Mouse (Mus musculus) left cerebral cortex, adult 11 months (tissue): ENCODE results near the gene Ogfod2.

Source experiments
- DNase-seq: peaks from one replicate; pipeline ENCODE4 v3.0.0; 2022; ENCODE audit warnings: low spot score

The Ogfod2 gene

GRCm38 (mm10) chr5:124095077-124095581, 17.0 kb upstream of the Ogfod2 start:
- no peak for DNase-seq

- DNase-seq, result peak; percentile 94
These were observed 16.4 kb upstream of the Ogfod2 start, which contains the start of gene Abcb9 for GRCm38 (mm10) chr5:124095596-124096232. Gene Abcb9 (minus strand): TSS chr5:124095798.

GRCm38 (mm10) chr5:124098923-124099322, 13.2 kb upstream of the Ogfod2 start:
- no peak for DNase-seq

DNA sequence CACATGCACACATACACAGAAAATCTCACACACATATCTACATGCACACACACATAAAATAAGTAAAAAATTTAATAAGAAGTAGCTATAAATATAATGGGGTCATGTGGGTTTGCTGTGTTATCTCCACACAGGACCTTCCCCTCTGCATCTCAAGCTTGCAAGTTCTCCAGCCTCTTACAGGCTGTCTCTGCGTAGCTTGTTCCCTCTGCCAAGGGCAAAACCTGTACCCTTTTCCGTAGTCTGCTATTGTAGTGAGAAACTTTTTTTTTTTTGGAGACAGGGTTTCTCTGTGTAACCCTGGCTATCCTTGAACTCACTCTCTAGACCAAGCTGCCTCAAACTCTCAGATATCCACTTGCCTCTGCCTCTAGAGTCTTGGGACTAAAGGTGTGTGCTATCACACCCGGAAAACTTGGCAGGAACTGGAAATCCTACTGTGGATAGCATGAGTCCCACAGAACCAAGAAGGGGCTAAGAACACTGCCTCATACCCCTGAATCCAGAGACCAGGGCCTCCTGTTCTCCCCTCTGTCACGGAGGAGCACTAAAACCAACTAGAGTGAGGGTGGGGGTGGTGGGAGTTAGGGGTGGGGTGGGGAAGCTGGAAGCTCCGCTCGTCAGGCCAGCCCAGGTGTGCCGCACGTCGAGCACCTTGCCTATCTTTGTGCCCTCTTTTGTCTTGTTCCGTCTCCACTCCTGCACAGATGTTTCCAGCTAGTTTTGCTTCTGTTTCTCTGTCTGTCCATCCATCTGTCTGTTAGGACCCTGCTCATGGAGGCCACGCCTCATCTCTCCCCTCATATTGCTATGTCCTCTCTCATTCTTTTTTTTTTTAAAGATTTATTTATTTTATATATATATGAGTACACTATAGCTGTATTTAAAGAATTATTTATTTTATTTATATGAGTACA, 11.7 kb upstream of the Ogfod2 start:
- DNase-seq, result no peak

- no peak for DNase-seq
These were observed 9.8 kb upstream of the Ogfod2 start for GRCm38 (mm10) chr5:124102326-124102725.

GRCm38 (mm10) chr5:124103020-124103419, 9.1 kb upstream of the Ogfod2 start:
- DNase-seq, result no peak

DNA sequence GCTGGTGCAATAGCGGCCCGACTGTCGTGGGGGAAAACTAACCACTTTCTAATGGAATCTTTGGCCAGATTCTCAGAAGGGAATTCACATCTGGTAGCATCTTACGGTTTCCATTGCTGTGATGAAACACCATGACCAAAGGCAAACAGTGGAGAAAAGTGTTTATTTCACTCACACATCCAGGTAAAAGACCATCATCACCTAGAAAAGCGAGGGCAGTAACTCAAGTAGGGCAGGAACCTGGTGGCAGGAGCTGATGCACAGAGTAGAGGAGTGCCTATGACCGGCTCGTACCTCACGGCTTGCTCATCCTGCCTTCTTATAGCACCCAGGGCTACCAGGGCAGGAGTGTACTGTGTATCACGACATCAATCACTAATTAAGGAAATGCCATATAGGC, 8.5 kb upstream of the Ogfod2 start:
- DNase-seq, result no peak

DNA sequence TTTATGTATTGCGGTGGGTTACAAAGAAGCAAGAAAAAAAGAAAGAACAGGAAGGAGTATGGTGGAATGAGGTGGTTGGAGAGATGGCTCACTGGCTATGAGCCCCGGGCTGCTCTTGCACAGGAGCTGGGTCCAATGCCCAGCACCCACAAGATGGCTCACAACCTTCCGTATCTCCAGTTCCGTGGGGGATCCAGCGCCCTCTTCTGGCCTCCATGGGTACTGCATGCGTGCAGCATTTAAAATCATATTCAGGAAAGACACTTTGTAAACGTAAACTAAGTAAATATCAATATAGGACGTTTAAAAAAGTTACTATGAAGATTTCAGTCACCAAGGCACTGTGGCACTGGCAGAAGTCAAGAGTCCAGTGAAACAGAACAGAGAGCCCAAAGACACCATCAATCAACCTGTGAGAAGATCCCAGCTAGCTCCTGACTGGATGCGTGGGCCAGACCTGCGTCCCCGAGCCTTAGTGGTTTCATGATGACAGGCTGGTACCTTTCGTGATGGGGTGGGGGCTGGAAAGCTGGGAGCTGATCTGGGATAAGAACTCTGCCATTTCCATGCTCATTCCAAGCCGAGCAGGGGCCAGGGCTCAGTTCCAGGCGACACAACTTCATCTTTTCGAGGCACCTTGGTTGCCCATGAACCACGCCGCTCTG, 888 bp upstream of the Ogfod2 start:
- DNase-seq, result no peak

DNA sequence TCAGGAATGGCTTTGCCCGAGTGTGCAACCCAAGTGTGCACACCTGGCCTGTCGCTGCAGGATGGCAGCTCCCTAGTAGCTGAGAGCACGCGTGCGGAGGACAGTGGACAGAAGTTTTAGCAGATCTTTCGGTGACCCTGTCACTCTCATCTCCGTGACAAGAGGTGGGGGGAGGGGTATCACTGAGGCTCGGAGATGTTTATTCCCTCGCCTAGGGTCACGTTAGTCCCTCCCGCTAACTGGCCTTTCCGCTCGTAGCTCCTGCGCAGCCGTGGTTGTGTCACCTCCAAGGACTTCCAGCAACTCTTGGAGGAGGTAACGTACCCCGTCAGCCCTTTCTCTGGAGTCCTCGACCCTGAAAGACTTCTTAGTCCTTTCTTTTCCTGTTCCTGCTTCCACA, 434 bp downstream of the Ogfod2 start:
- DNase-seq, result no peak

DNA sequence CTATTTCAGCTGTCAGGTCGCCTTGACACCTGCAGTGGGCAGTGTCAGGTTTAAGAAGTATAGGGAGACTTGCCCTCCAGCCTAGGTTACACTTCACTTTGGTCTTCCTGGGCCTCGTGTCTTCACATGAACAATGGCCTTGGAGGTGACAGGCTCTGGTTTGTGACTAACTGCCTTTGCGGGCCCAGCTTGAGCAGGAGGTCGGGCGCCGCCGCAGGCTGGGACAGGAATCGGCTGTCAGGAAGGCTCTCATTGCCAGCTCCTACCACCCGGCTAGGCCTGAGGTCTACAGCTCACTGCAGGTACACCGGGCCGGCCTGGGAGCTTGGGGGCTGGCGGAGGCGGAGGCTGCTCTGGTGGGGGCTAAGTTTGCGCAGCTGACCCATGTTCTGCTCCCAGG, 933 bp downstream of the Ogfod2 start:
- DNase-seq, result no peak

DNA sequence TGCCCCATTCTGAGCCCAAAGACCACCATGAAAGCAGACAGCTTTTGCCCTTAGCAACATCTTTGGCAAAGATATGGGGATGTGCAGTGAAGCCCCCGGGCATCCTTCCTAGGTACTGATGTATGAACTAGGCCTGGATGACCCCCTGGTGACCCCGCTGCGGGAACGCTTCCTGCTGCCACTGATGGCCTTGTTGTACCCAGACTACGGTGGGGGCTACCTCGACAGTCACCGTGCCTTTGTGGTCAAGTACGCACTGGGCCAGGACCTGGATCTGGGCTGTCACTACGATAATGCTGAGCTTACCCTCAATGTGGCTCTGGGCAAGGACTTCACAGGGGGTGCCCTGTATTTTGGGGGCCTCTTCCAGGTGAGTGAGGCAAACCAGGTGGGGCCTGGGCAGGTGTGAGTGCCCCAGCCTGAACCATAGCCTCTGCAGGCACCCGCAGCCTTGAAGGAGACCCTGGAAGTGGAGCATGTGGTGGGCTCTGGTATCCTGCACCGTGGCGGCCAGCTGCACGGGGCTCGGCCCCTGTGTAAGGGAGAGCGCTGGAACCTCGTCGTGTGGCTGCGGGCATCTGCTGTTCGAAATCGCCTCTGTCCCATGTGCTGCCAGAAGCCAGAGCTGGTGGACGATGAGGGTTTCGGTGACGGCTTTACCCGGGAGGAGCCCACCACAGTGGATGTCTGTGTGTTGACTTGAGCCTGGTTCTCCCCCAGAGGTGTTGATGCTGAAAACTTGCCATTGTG, 2.4 kb downstream of the Ogfod2 start:
- no peak for DNase-seq

GRCm38 (mm10) chr5:124115531-124115930, 3.4 kb downstream of the Ogfod2 start:
- no peak for DNase-seq

DNA sequence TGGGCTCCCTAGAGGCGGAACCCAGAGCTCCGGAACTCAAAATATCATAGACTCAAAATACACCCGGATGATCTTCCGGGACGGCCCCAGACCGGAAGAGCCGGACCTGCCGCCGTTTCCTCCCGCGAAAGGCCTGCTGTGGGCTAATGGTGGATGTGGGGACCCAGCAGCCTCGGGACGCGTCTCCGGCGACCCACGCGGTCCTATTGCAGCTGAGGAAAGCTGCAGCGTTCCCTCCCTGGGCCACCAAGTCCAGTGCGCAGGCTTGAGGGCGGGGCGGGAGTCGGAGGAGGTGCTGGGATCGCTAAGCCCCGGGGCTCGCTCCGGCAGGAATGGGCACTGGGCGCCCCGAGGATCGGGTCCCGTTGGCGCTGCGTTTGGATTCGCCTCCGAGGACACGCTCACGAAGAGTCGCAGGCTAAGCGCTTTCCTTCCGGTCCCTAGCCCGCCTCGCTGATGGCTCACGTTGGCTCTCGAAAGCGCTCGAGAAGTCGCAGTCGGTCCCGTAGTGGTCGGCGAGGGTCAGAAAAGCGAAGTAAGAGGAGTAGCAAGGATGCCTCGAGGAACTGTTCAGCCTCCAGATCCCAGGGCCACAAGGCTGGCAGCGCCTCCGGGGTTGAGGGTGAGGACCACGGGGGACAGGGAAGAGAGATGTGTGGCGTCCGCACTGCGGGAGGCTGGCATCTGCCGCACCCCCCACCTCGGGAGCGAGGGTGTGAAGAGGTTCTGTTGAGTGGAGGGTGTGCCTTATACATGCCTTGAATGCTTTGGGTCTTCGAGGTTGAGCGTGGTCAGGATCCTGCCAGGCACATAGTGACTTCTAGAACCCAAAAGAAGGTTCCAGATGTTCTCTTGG, 4.1 kb downstream of the Ogfod2 start, which contains the start of gene Arl6ip4:
Gene Arl6ip4, plus strand, starts transcription at position 100 of the 856 bp plus-strand sequence.
- DNase-seq, result peak; percentile 68

- no peak for DNase-seq
These were observed 7.1 kb downstream of the Ogfod2 start for GRCm38 (mm10) chr5:124119204-124119603.

GRCm38 (mm10) chr5:124122357-124122756, 10.3 kb downstream of the Ogfod2 start:
- DNase-seq, result no peak

DNA sequence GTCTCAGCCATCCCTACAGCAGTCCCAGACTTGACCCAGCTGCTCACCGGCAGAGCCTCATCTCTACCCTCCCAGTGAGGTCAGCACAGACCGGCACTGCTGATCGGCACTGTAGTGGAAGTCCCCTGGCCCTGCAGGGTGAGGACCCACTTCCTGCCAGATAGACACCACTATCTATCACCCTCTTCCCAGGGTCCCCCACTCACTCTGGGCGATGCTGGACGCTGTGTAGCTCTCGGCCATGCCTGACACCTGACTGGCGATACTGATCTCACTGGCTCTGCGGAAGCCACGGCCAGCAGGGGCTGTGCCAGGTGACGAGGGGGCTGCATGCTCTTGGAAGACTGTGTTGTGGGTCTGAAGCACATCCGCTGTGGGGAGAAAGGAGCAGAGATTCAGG, 13.0 kb downstream of the Ogfod2 start:
- DNase-seq, result no peak

GRCm38 (mm10) chr5:124134261-124134660, 22.2 kb downstream of the Ogfod2 start:
- DNase-seq, result no peak

DNA sequence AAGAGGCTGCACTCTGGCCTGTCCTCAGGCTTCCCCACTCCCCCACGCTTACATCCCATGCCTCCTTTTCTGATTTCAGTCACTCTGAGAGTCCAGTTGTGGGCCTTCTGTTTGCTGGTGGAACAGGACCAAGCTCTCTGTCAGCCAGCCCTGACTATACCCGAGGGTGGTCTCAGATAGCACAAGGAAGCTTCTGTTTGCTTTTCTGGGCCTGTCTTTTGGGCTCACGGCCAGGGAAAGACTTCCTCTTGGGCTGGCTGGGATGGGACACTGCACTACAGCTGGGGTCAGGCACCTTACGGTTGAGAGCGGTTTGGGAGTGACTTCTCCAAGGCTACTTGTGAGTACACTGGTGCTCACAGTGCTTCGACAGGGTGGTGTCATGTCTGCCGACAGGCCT, 26.0 kb downstream of the Ogfod2 start:
- DNase-seq, result no peak

DNA sequence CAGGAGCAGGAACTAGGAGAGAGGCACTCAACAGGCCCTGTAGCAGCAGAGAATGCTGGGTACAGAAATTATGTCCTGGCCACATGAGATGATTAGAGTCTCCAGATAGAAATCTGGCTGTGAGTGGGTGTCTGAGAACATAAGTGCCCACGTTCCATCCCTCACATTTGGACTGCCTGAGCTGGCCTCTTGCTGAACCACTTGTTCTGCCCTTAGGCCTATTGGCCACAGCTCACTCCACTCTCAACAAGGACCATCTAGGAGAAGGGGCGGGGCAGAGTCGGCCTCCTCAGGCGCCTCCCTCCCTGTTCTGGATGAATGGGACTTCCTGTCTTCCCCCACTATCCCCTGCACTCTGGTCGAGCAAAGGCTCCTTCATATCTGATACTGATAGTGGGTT, 36.9 kb downstream of the Ogfod2 start:
- DNase-seq, result no peak

GRCm38 (mm10) chr5:124150895-124151294, 38.8 kb downstream of the Ogfod2 start:
- no peak for DNase-seq

- no peak for DNase-seq
These were observed 40.6 kb downstream of the Ogfod2 start for GRCm38 (mm10) chr5:124152734-124153133.
